Mouse (Mus musculus) myocyte (in vitro differentiated cells): Measurements from ENCODE around the gene Cacna1g.

Experiments used
- MAX ChIP-seq: IDR thresholded peaks from one replicate; pipeline ENCODE4 v1.6.1; 2011; ENCODE audit warnings: low read depth, mild to moderate bottlenecking, control low read depth
- MYOG ChIP-seq, 3 experiments: IDR thresholded peaks; one replicate each; pipeline ENCODE4 v1.6.1; 2011; ENCODE audit warnings: control low read depth in 2 of 3, low read depth in 2 of 3, mild to moderate bottlenecking in 2 of 3; ENCODE audit not compliant: insufficient read length in 2 of 3, control insufficient read depth in 1 of 3, insufficient read depth in 1 of 3
- POLR2A ChIP-seq: IDR thresholded peaks from one replicate; pipeline ENCODE4 v1.6.1; 2011; ENCODE audit warnings: low read depth, mild to moderate bottlenecking, control low read depth, moderate library complexity; ENCODE audit not compliant: insufficient read length
- USF1 ChIP-seq: IDR thresholded peaks from one replicate; pipeline ENCODE4 v1.6.1; 2011; ENCODE audit warnings: low read depth, mild to moderate bottlenecking, control low read depth, moderate library complexity

GRCm38 (mm10) chr11:94402731-94403130 is 71.3 kb downstream of the Cacna1g start:
- TF ChIP-seq POLR2A (no peak), MYOG (IDR thresholded peaks at IDR 0.05; ENCODE audit: control insufficient read depth in 1 of 3, insufficient read depth in 1 of 3, insufficient read length in 2 of 3, low read depth in 2 of 3) (no peak), USF1 (no peak), MAX (no peak)
